Mouse (Mus musculus) forebrain, embryonic 11.5 days (tissue): ENCODE results near the gene Tab3. TPM values are rescaled to one million over a fixed set of nuclear protein-coding genes. Genes with fewer than 3 reads are reported as not detected.

Source experiments
- ATAC-seq: fragments of 200-750 bp; cut with Nextera tagmentation; replicated peaks from 2 replicates; pipeline ENCODE4 v1.8.0; 2017; ENCODE audit warnings: moderate TSS enrichment; ENCODE audit not compliant: low FRiP score
- DNase-seq: peaks from one replicate; pipeline ENCODE4 v3.0.0-alpha.2; 2017; ENCODE audit warnings: low spot score
- H3K27ac ChIP-seq: fragments of 300-500 bp; sonication (generic); 2 replicates; pipeline ENCODE4 v1.5.1; 2014; ENCODE audit warnings: low read depth, low read length
- H3K27me3 ChIP-seq: fragments of 300-500 bp; sonication (generic); 2 replicates; pipeline ENCODE4 v1.6.1; 2014; ENCODE audit warnings: mild to moderate bottlenecking, low read length, mixed read lengths; ENCODE audit not compliant: control insufficient read depth, insufficient read depth
- H3K36me3 ChIP-seq: fragments of 300-500 bp; sonication (generic); 2 replicates; pipeline ENCODE4 v1.6.1; 2014; ENCODE audit warnings: mild to moderate bottlenecking, low read length, moderate library complexity, mixed read lengths; ENCODE audit not compliant: control insufficient read depth, insufficient read depth
- H3K4me1 ChIP-seq: fragments of 300-500 bp; sonication (generic); replicated peaks from 2 replicates; pipeline ENCODE4 v1.6.1; 2014; ENCODE audit warnings: low read length, mixed read lengths; ENCODE audit not compliant: control insufficient read depth, insufficient read depth
- H3K4me2 ChIP-seq: fragments of 300-500 bp; sonication (generic); 2 replicates; pipeline ENCODE4 v1.6.1; 2014; ENCODE audit warnings: low read depth, mild to moderate bottlenecking, low read length, moderate library complexity, mixed read lengths; ENCODE audit not compliant: severe bottlenecking
- H3K4me3 ChIP-seq: fragments of 300-500 bp; sonication (generic); 2 replicates; pipeline ENCODE4 v1.5.1; 2014; ENCODE audit warnings: low read depth, low read length
- H3K9ac ChIP-seq: fragments of 300-500 bp; sonication (generic); 2 replicates; pipeline ENCODE4 v1.6.1; 2014; ENCODE audit warnings: low read length
- H3K9me3 ChIP-seq: fragments of 300-500 bp; sonication (generic); 2 replicates; pipeline ENCODE4 v1.6.1; 2016; ENCODE audit warnings: low read length, mixed read lengths; ENCODE audit not compliant: control insufficient read depth
- WGBS: fragments of 180-500 bp; shearing (Covaris S2); extraction: QIAGEN DNeasy Blood & Tissue Kit; methylation state at CpG from one replicate; pipeline ENCODE4 v1.1.7; 2014; 5-methylcytosine and 5-hydroxymethylcytosine counted together
- polyA plus RNA-seq: library from polyadenylated mRNA; unstranded; fragments of >200 nt; fragmentation: Nextera tagmentation; extraction: Ambion mirVana; gene quantifications from 2 replicates; pipeline ENCODE4 v1.2.1, GENCODE M21; 2014

Tab3 gene
- 4.6 and 5.3 TPM in 2 replicates for polyA plus RNA-seq

GRCm38 (mm10) chrX:85573532-85574181 is at the start of gene Tab3:
Gene Tab3 (plus strand): TSS chrX:85574022.
- DNase-seq (peak; percentile 94), ATAC-seq (peak; percentile 99)
- H3K4me1 ChIP-seq: no peaks in the 10 kb centered on the region
- no peaks in the 10 kb centered on the region for H3K27me3 ChIP-seq
- no peak within 1 kb of the TSS; the same call in 1 of the 2 replicates for H3K27ac ChIP-seq
- no peaks in the 10 kb centered on the region for H3K9me3 ChIP-seq
- H3K4me3 ChIP-seq: peak within 1 kb of the TSS; percentile 59
- peak within 1 kb of the TSS; percentile 71 for H3K9ac ChIP-seq
- peak within 1 kb of the TSS; percentile 49 for H3K4me2 ChIP-seq
- no peaks in the 10 kb centered on the region for H3K36me3 ChIP-seq
- 23% methylated on average over 46 of the region's 64 CpGs for WGBS

GRCm38 (mm10) chrX:85525545-85525944 is 48.3 kb upstream of the Tab3 start:
- H3K4me3 ChIP-seq: no peak overlapping the region
- H3K36me3 ChIP-seq: no peaks in the 10 kb centered on the region
- no peak overlapping the region for H3K27ac ChIP-seq
- DNase-seq (no peak), ATAC-seq (no peak)
- no peaks in the 10 kb centered on the region for H3K4me1 ChIP-seq
- H3K27me3 ChIP-seq: no peaks in the 10 kb centered on the region
- H3K4me2 ChIP-seq: no peak overlapping the region
- no peaks in the 10 kb centered on the region for H3K9me3 ChIP-seq
- H3K9ac ChIP-seq: no peak overlapping the region
- WGBS: 33% methylated on average over 1 of the region's 1 CpGs

DNA sequence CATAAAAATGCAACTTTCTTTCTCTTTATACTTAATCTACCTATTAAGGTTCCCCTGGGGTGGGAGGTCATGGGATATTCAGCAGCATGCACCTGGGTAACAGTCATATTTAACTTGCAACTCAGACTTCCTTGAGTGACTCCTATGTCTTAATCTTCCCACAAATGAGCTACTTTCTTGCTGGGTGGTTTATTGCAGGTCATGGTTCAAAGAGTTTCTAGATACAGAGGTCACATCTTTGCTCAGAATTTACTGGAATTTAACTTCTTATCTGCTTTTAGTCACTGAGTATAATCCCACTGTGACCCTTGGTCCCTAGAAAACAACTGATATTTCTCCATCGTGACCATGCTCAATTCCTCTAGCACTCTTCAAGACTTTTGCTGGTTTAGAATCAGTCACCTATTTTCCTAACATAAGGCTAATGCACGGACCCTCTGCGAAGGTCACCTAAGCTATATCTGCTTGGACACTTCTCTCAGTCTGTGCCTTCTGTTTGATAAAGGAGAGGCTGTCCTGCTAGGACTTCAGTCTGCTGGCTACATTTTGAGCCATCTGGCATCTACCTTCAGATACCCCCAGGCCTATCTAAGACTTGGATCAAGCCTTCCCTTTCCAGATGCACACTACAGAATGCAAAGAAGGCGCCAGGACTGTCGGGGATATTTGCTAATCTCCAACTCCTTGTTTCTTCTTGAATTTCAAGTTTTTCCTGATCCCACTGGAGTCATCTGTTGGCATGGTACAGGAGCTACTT is 47.4 kb upstream of the Tab3 start:
- Histone ChIP-seq H3K27ac (no peak overlapping the region), H3K9ac (no peak overlapping the region), H3K4me3 (no peak overlapping the region), H3K36me3 (no peaks in the 10 kb centered on the region), H3K27me3 (no peaks in the 10 kb centered on the region), H3K4me1 (no peaks in the 10 kb centered on the region), H3K9me3 (no peaks in the 10 kb centered on the region), H3K4me2 (no peak overlapping the region)
- no peak for ATAC-seq
- DNase-seq: no peak
- 80% methylated on average over 5 of the region's 5 CpGs for WGBS

DNA sequence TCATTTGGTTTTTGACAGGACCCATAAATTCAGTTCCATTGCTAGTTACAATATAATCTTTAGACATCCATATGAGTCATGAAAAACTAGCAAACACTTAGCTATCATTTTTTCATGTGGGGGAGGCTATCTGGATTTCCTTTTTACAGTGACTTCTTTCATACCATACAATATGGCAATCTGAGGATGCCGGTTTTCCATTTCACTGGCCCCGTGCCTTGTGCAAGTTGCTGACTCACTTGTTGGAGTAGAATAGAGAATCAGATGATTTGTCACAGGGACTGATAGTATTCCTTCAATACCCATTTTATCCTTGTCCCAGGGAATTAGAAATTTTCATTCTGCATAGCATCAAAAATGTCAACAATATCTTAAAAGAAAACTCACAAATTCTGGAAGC is 14.9 kb upstream of the Tab3 start:
- DNase-seq (no peak), ATAC-seq (no peak)
- no peak overlapping the region for H3K4me3 ChIP-seq
- no peak overlapping the region for H3K27ac ChIP-seq
- no peak overlapping the region for H3K9ac ChIP-seq
- H3K36me3 ChIP-seq: no peaks in the 10 kb centered on the region
- H3K4me1 ChIP-seq: no peaks in the 10 kb centered on the region
- no peaks in the 10 kb centered on the region for H3K9me3 ChIP-seq
- WGBS: 85% methylated on average over 2 of the region's 2 CpGs
- no peak overlapping the region for H3K4me2 ChIP-seq
- H3K27me3 ChIP-seq: no peaks in the 10 kb centered on the region

- no peak for DNase-seq
- Histone ChIP-seq H3K9ac (no peak overlapping the region), H3K27me3 (no peaks in the 10 kb centered on the region), H3K4me2 (no peak overlapping the region), H3K4me3 (no peak overlapping the region), H3K4me1 (no peaks in the 10 kb centered on the region), H3K9me3 (no peaks in the 10 kb centered on the region), H3K27ac (no peak overlapping the region), H3K36me3 (no peaks in the 10 kb centered on the region)
- 73% methylated on average over 4 of the region's 4 CpGs for WGBS
- no peak for ATAC-seq
Measured at GRCm38 (mm10) chrX:85566256-85566655, 7.6 kb upstream of the Tab3 start.

DNA sequence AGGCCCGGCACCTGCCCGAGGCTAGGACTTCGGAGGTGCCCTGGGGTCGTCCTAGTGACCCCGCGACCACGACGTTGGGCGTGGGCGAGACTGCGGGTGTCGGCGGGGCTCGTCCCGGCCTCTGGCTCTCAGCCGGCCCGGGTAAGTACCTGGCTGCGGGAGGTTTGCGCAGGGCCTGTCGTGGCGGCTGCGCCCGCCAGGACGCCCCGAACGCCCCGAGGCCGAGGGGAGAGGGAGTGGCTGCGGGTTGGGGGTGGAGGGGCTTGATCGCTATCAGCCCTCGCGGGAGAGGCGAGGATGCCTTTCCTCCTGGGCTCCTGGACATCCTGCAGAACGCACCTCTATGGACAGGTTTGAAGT is 340 bp downstream of the Tab3 start:
- WGBS: 31% methylated on average over 15 of the region's 34 CpGs
- H3K36me3 ChIP-seq: no peaks in the 10 kb centered on the region
- peak overlapping the region; percentile 49 for H3K4me2 ChIP-seq
- H3K4me3 ChIP-seq: peak overlapping the region; percentile 59
- H3K9ac ChIP-seq: peak overlapping the region; percentile 71
- H3K9me3 ChIP-seq: no peaks in the 10 kb centered on the region
- no peaks in the 10 kb centered on the region for H3K4me1 ChIP-seq
- DNase-seq: peak; percentile 63
- H3K27me3 ChIP-seq: no peaks in the 10 kb centered on the region
- peak; percentile 71 for ATAC-seq
- H3K27ac ChIP-seq: no peak overlapping the region; the same call in 1 of the 2 replicates

GRCm38 (mm10) chrX:85576310-85576709 is 2.5 kb downstream of the Tab3 start:
- Histone ChIP-seq H3K9ac (no peak overlapping the region), H3K27me3 (no peaks in the 10 kb centered on the region), H3K9me3 (no peaks in the 10 kb centered on the region), H3K36me3 (no peaks in the 10 kb centered on the region), H3K4me1 (no peaks in the 10 kb centered on the region), H3K4me2 (no peak overlapping the region), H3K4me3 (no peak overlapping the region), H3K27ac (no peak overlapping the region)
- 78% methylated on average over 6 of the region's 6 CpGs for WGBS
- DNase-seq (no peak), ATAC-seq (no peak)

GRCm38 (mm10) chrX:85580768-85581167 is 6.9 kb downstream of the Tab3 start:
- no peaks in the 10 kb centered on the region for H3K36me3 ChIP-seq
- WGBS: 56% methylated on average over 2 of the region's 2 CpGs
- no peaks in the 10 kb centered on the region for H3K4me1 ChIP-seq
- H3K27me3 ChIP-seq: no peaks in the 10 kb centered on the region
- ATAC-seq: no peak
- H3K4me2 ChIP-seq: no peak overlapping the region
- no peak for DNase-seq
- no peaks in the 10 kb centered on the region for H3K9me3 ChIP-seq
- no peak overlapping the region for H3K9ac ChIP-seq
- no peak overlapping the region for H3K27ac ChIP-seq
- no peak overlapping the region for H3K4me3 ChIP-seq

- Histone ChIP-seq H3K27me3 (no peaks in the 10 kb centered on the region), H3K27ac (no peak overlapping the region), H3K9me3 (no peaks in the 10 kb centered on the region), H3K4me1 (no peaks in the 10 kb centered on the region), H3K9ac (no peak overlapping the region), H3K36me3 (no peaks in the 10 kb centered on the region), H3K4me2 (no peak overlapping the region), H3K4me3 (no peak overlapping the region)
- WGBS: 93% methylated on average over 1 of the region's 1 CpGs
- ATAC-seq: no peak
- no peak for DNase-seq
Measured at GRCm38 (mm10) chrX:85582517-85582916, 8.7 kb downstream of the Tab3 start.
